Mouse (Mus musculus) bone marrow macrophage, adult 2 months (primary cell): ENCODE data around the gene Olfml3.

Source experiments
- CTCF ChIP-seq: IDR thresholded peaks from 2 replicates; pipeline ENCODE4 v1.5.1; 2012; ENCODE audit warnings: low read depth, mild to moderate bottlenecking, low read length, moderate library complexity
- POLR2A ChIP-seq: IDR thresholded peaks from 2 replicates; pipeline ENCODE4 v1.6.1; 2012; ENCODE audit warnings: mild to moderate bottlenecking, low read depth, low read length, borderline replicate concordance

DNA sequence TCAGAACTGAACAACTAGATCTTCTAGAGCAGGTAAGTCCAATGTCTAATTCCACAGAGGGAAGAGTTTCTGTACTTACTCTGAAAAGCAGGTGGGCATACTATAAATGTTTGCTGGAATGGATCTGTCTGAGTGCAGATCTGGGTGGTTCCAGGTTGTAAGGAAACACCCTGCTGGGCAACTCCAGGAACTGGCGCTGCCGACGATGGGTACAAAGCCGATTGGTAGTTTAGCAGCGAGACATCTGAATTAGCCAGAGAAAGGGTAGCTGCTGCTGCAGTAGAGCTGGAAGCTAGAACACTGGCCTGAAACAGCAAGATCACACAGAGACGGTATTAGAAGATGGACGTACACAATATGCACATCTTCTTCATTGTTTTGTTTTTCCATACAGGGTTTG is 20.7 kb upstream of the Olfml3 start:
- TF ChIP-seq CTCF (no peak), POLR2A (no peak)
